Mouse (Mus musculus) neutrophil, adult 65 days (primary cell): ENCODE measurements around the gene Mettl18. TPM values are rescaled to one million over a fixed set of nuclear protein-coding genes. Genes with fewer than 3 reads are reported as not detected.

Experiments used
- total RNA-seq: library from RNA; stranded (reverse); gene quantifications from 2 replicates; pipeline ENCODE4 v1.2.4, GENCODE M21; 2023

Gene Mettl18
- total RNA-seq: 1.7 and 2.4 TPM in 2 replicates

GRCm38 (mm10) chr1:163994721-163995608 is at the start of gene Mettl18, which contains the start of gene BC055324:
TSS of gene Mettl18 (plus strand) at chr1:163994889.
TSS of gene BC055324 (minus strand) at chr1:163994796.

Other genes with a start within 250 kb of the Mettl18 start
- gene Kifap3, start 215.3 kb upstream of the Mettl18 start, total RNA-seq: 2.5 and 2.7 TPM in 2 replicates
- gene Scyl3, start 65.8 kb upstream of the Mettl18 start, total RNA-seq: 19.1 and 20.4 TPM in 2 replicates
- gene BC055324, start 93 bp upstream of the Mettl18 start, total RNA-seq: 6.9 and 10.5 TPM in 2 replicates
- gene Sele, start 53.3 kb downstream of the Mettl18 start, total RNA-seq: 0.52 and 0.92 TPM in 2 replicates
- 440 and 554 TPM in 2 replicates for gene Sell, start 67.1 kb downstream of the Mettl18 start, total RNA-seq
- gene Selp, start 120.4 kb downstream of the Mettl18 start, total RNA-seq: 30.6 and 35.7 TPM in 2 replicates
- 59.4 and 67.1 TPM in 2 replicates for gene F5, start 156.9 kb downstream of the Mettl18 start, total RNA-seq